Mouse (Mus musculus): ENCODE measurements around the gene Pxn.

DNA sequence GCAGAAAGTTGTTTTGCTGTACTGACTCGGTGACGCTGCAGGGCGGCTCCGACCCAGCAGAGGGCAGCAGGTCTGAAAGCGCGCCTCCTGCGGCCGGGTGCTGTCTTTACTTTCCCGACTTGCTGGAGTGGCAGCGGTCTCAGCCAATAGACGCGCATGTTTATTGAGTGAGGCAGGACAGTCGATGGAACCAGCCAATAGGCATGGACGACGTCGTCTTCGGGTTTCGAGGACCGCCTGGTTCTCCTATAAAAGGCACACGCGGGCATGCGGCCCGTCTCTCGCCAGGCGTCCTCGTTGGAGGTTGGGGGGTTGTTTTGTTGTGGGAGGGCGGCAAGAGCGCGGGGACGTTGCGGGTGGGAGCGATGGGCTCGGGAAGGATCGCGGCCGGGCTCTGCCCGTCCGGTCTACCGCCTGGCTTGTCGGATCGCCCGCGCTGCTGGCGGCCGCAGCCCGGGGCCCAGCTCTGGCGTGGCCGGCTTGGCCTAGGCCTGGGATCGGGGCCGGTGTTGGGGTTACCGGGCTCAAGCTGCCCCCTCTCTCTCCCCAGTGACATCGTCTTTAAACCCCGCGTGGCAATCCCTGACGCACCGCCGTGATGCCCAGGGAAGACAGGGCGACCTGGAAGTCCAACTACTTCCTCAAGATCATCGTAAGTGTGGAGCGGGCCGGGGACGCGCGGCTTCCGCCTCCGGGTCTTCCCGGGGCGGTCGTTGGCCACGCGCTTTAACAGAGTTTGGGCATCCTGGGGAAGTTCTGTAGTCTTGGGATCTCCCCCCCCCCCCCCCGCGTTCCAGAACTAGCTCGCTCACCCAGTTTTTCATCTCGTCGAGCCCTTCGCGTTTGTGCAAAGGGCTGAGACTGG, 53.0 kb downstream of the Pxn start, which contains the start of gene Rplp0:
- TF ChIP-seq POLR2A (IDR thresholded peaks at IDR 0.05; ENCODE audit: low read depth, low read length): peak; percentile 99
- peak; percentile 99 for TF ChIP-seq CTCF (IDR thresholded peaks at IDR 0.05; ENCODE audit: extremely low read depth, insufficient read length, insufficient replicate concordance, low read depth, low read length)
